ENCODE assay signal across 24 mouse cellular contexts in the genomic region with DNA sequence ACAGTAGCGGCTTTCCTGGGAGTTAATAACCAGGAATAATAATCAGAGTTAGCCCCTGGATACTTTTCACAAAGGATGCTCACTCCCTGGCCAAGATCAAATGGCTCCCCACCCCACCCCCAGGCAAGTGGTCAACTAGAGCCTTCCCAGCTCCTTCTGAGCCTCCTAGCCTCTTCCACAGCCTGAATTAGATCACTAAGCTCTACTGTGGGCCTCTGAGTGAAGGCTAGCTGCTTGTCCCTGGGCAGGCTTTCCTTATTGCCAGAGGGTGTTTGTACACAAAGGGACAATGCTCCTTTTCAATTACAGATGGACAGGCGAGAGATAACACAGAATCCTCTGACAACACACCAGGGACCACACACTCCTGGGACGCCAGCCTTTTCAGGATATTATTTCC. TPM values are rescaled to one million over a fixed set of nuclear protein-coding genes. Genes with fewer than 3 reads are reported as not detected.
"Had no signal": no experiment of that assay in that cellular context is flagged by ENCODE, and none has a peak within 500 bp of the region (broad histone marks: within the 10 kb centered on the region; RNA-seq: fewer than 3 reads in every experiment).

No protein-coding gene starts in this region.

- H3K9ac ChIP-seq: kidney, embryonic 15.5 days; liver, embryonic 13.5 days; neural tube, embryonic 15.5 days had no signal

- H3K27ac ChIP-seq: kidney, embryonic 15.5 days; left cerebral cortex, adult 2 months; liver, embryonic 13.5 days; neural tube, embryonic 15.5 days; stomach, postnatal 0 days had no signal

- DNase-seq: kidney, adult 11 months; kidney, adult 8-10 months; kidney, postnatal 10 days; kidney, postnatal 36 days; layer of hippocampus, postnatal 36 days; liver, embryonic 13.5 days; lung, adult 2 months; lung, postnatal 14 days; lung, postnatal 4 days; right cerebral cortex, adult 18-20 months; right cerebral cortex, postnatal 14 days; right cerebral cortex, postnatal 4 days; thymus, adult 2 months; thymus, postnatal 14 days; thymus, postnatal 4 days had no signal

- H3K9me3 ChIP-seq: neural tube, embryonic 15.5 days had no signal

- H3K4me2 ChIP-seq: kidney, embryonic 15.5 days; liver, embryonic 13.5 days had no signal

- H3K4me3 ChIP-seq: kidney, embryonic 15.5 days; left cerebral cortex, adult 2 months; liver, embryonic 13.5 days; myocyte; neural tube, embryonic 15.5 days had no signal

- H3K36me3 ChIP-seq: kidney, embryonic 15.5 days; liver, embryonic 13.5 days; neural tube, embryonic 15.5 days had no signal

RNA-seq across cellular contexts. Expression of a gene that starts 2.2 kb away (rescaled TPM):
- total RNA-seq: liver, adult 2 months; megakaryocyte progenitor cell, adult 5-6 weeks; megakaryocyte-erythroid progenitor cell, adult 5-6 weeks; monocyte, adult 5-6 weeks had no signal
- polyA plus RNA-seq: myocyte had no signal
